Mouse (Mus musculus) intestine, embryonic 15.5 days (tissue): ENCODE measurements around the gene Hes2. TPM values are rescaled to one million over a fixed set of nuclear protein-coding genes. Genes with fewer than 3 reads are reported as not detected.

Experiments used
- ATAC-seq: fragments of 200-750 bp; cut with Nextera tagmentation; 2 replicates; pipeline ENCODE4 v1.8.0; 2017; ENCODE audit warnings: moderate TSS enrichment, moderate library complexity
- H3K27ac ChIP-seq: fragments of 300-500 bp; sonication (generic); 2 replicates; pipeline ENCODE4 v1.5.1; 2015; ENCODE audit warnings: mild to moderate bottlenecking, inconsistent platforms
- H3K27me3 ChIP-seq: fragments of 300-500 bp; sonication (generic); replicated peaks from 2 replicates; pipeline ENCODE4 v1.6.1; 2015; ENCODE audit warnings: inconsistent platforms
- H3K36me3 ChIP-seq: fragments of 300-500 bp; sonication (generic); 2 replicates; pipeline ENCODE4 v1.6.1; 2015; ENCODE audit warnings: inconsistent platforms
- H3K4me1 ChIP-seq: fragments of 300-500 bp; sonication (generic); replicated peaks from 2 replicates; pipeline ENCODE4 v1.6.1; 2015; ENCODE audit warnings: inconsistent platforms
- H3K4me2 ChIP-seq: fragments of 300-500 bp; sonication (generic); replicated peaks from 2 replicates; pipeline ENCODE4 v1.6.1; 2015; ENCODE audit warnings: mild to moderate bottlenecking, inconsistent platforms
- H3K4me3 ChIP-seq: fragments of 300-500 bp; sonication (generic); replicated peaks from 2 replicates; pipeline ENCODE4 v1.5.1; 2015; ENCODE audit warnings: inconsistent platforms
- H3K9ac ChIP-seq: fragments of 300-500 bp; sonication (generic); 2 replicates; pipeline ENCODE4 v1.6.1; 2015; ENCODE audit warnings: inconsistent platforms
- H3K9me3 ChIP-seq: fragments of 300-500 bp; sonication (generic); 2 replicates; pipeline ENCODE4 v1.6.1; 2016; ENCODE audit warnings: inconsistent platforms
- WGBS: fragments of 180-500 bp; shearing (Covaris S2); methylation state at CpG from one replicate; pipeline ENCODE4 v1.1.7; 2015; 5-methylcytosine and 5-hydroxymethylcytosine counted together
- polyA plus RNA-seq: library from polyadenylated mRNA; unstranded; fragments of >200 nt; fragmentation: Nextera tagmentation; extraction: Ambion mirVana; gene quantifications from 2 replicates; pipeline ENCODE4 v1.2.1, GENCODE M21; 2015

The Hes2 gene
- polyA plus RNA-seq, 1 experiment from 2014 or later = 0.30 TPM

GRCm38 (mm10) chr4:152185137-152185509, 26.5 kb downstream of the Hes2 start:
- ATAC-seq = peak; percentile 66
- peak overlapping the region; percentile 36 for H3K4me3 ChIP-seq
- no peaks in the 10 kb centered on the region for H3K36me3 ChIP-seq
- H3K9me3 ChIP-seq = no peaks in the 10 kb centered on the region
- no peak overlapping the region for H3K9ac ChIP-seq
- peaks cover 23% of the 10 kb centered on the region for H3K4me1 ChIP-seq
- WGBS = 1% methylated on average over 3 of the region's 3 CpGs
- H3K27me3 ChIP-seq = no peaks in the 10 kb centered on the region
- peak overlapping the region; percentile 94 for H3K27ac ChIP-seq
- peak overlapping the region; percentile 66 for H3K4me2 ChIP-seq

GRCm38 (mm10) chr4:152185510-152186204, 27.0 kb downstream of the Hes2 start:
- ATAC-seq = peak; percentile 81
- peak overlapping the region; percentile 36 for H3K4me3 ChIP-seq
- 3% methylated on average over 19 of the region's 19 CpGs for WGBS
- peaks cover 25% of the 10 kb centered on the region for H3K4me1 ChIP-seq
- H3K4me2 ChIP-seq = peak overlapping the region; percentile 66
- no peaks in the 10 kb centered on the region for H3K9me3 ChIP-seq
- H3K36me3 ChIP-seq = no peaks in the 10 kb centered on the region
- H3K27ac ChIP-seq = peak overlapping the region; percentile 94
- H3K9ac ChIP-seq = peak overlapping the region; percentile 35
- H3K27me3 ChIP-seq = no peaks in the 10 kb centered on the region

- no peaks in the 10 kb centered on the region for H3K36me3 ChIP-seq
- WGBS = 34% methylated on average over 14 of the region's 14 CpGs
- H3K27ac ChIP-seq = peak overlapping the region; percentile 94
- H3K9ac ChIP-seq = peak overlapping the region; percentile 35
- peak overlapping the region; percentile 36 for H3K4me3 ChIP-seq
- peak overlapping the region; percentile 66 for H3K4me2 ChIP-seq
- H3K4me1 ChIP-seq = peaks cover 28% of the 10 kb centered on the region
- H3K9me3 ChIP-seq = no peaks in the 10 kb centered on the region
- ATAC-seq = peak; percentile 7; the same call in 1 of the 2 replicates
- no peaks in the 10 kb centered on the region for H3K27me3 ChIP-seq
Observed at GRCm38 (mm10) chr4:152186205-152187082, 27.8 kb downstream of the Hes2 start.

GRCm38 (mm10) chr4:152187142-152187541, 28.5 kb downstream of the Hes2 start:
- 0 out of 2 replicates have a peak overlapping the region, but pooled peaks have one; percentile 12 for H3K9ac ChIP-seq
- no peak for ATAC-seq
- no peaks in the 10 kb centered on the region for H3K36me3 ChIP-seq
- peak overlapping the region; percentile 66 for H3K4me2 ChIP-seq
- H3K27ac ChIP-seq = 0 out of 2 replicates have a peak overlapping the region, but pooled peaks have one; percentile 94
- H3K27me3 ChIP-seq = no peaks in the 10 kb centered on the region
- no peak overlapping the region; the same call in 1 of the 2 replicates for H3K4me3 ChIP-seq
- H3K9me3 ChIP-seq = no peaks in the 10 kb centered on the region
- WGBS = 76% methylated on average over 9 of the region's 9 CpGs
- peaks cover 28% of the 10 kb centered on the region for H3K4me1 ChIP-seq

- H3K4me1 ChIP-seq = peaks cover 28% of the 10 kb centered on the region
- no peaks in the 10 kb centered on the region for H3K9me3 ChIP-seq
- no peak overlapping the region for H3K4me2 ChIP-seq
- no peaks in the 10 kb centered on the region for H3K36me3 ChIP-seq
- ATAC-seq = no peak
- H3K27me3 ChIP-seq = no peaks in the 10 kb centered on the region
- H3K27ac ChIP-seq = no peak overlapping the region
- no peak overlapping the region for H3K4me3 ChIP-seq
- no peak overlapping the region for H3K9ac ChIP-seq
- 93% methylated on average over 2 of the region's 2 CpGs for WGBS
Observed at GRCm38 (mm10) chr4:152188651-152189050, 30.0 kb downstream of the Hes2 start.

- H3K36me3 ChIP-seq = no peaks in the 10 kb centered on the region
- H3K4me2 ChIP-seq = no peak overlapping the region
- peaks cover 28% of the 10 kb centered on the region for H3K4me1 ChIP-seq
- no peak overlapping the region for H3K4me3 ChIP-seq
- no peaks in the 10 kb centered on the region for H3K27me3 ChIP-seq
- no peak overlapping the region for H3K27ac ChIP-seq
- H3K9ac ChIP-seq = no peak overlapping the region
- no peak for ATAC-seq
- no peaks in the 10 kb centered on the region for H3K9me3 ChIP-seq
- 85% methylated on average over 6 of the region's 6 CpGs for WGBS
Observed at GRCm38 (mm10) chr4:152189071-152189470, 30.4 kb downstream of the Hes2 start.

- WGBS = 86% methylated on average over 4 of the region's 4 CpGs
- Histone ChIP-seq H3K9me3 (no peaks in the 10 kb centered on the region), H3K9ac (no peak overlapping the region), H3K27ac (no peak overlapping the region), H3K27me3 (no peaks in the 10 kb centered on the region), H3K4me3 (no peak overlapping the region), H3K4me2 (no peak overlapping the region), H3K36me3 (no peaks in the 10 kb centered on the region), H3K4me1 (peaks cover 28% of the 10 kb centered on the region)
- no peak for ATAC-seq
Observed at GRCm38 (mm10) chr4:152189691-152190090, 31.0 kb downstream of the Hes2 start.

- no peak overlapping the region for H3K9ac ChIP-seq
- H3K9me3 ChIP-seq = no peaks in the 10 kb centered on the region
- no peak for ATAC-seq
- 72% methylated on average over 11 of the region's 11 CpGs for WGBS
- H3K4me3 ChIP-seq = no peak overlapping the region
- H3K4me1 ChIP-seq = peaks cover 24% of the 10 kb centered on the region
- no peaks in the 10 kb centered on the region for H3K36me3 ChIP-seq
- H3K27me3 ChIP-seq = no peaks in the 10 kb centered on the region
- H3K4me2 ChIP-seq = no peak overlapping the region
- H3K27ac ChIP-seq = peak overlapping the region; percentile 8; the same call in 1 of the 2 replicates
Observed at GRCm38 (mm10) chr4:152190096-152190653, 31.5 kb downstream of the Hes2 start.

GRCm38 (mm10) chr4:152190701-152191100, 32.0 kb downstream of the Hes2 start:
- H3K9me3 ChIP-seq = no peaks in the 10 kb centered on the region
- peak overlapping the region; percentile 8 for H3K27ac ChIP-seq
- 77% methylated on average over 5 of the region's 5 CpGs for WGBS
- H3K9ac ChIP-seq = no peak overlapping the region
- no peaks in the 10 kb centered on the region for H3K27me3 ChIP-seq
- H3K4me3 ChIP-seq = no peak overlapping the region
- no peak for ATAC-seq
- no peaks in the 10 kb centered on the region for H3K36me3 ChIP-seq
- no peak overlapping the region for H3K4me2 ChIP-seq
- H3K4me1 ChIP-seq = peaks cover 19% of the 10 kb centered on the region

- no peak overlapping the region for H3K4me2 ChIP-seq
- H3K9ac ChIP-seq = no peak overlapping the region
- no peak overlapping the region for H3K4me3 ChIP-seq
- no peaks in the 10 kb centered on the region for H3K9me3 ChIP-seq
- H3K27ac ChIP-seq = no peak overlapping the region
- H3K4me1 ChIP-seq = 0 out of 2 replicates have a peak, but pooled peaks cover 5% of the 10 kb centered on the region
- H3K36me3 ChIP-seq = no peaks in the 10 kb centered on the region
- H3K27me3 ChIP-seq = no peaks in the 10 kb centered on the region
- WGBS = 53% methylated on average over 4 of the region's 4 CpGs
- ATAC-seq = no peak
Observed at GRCm38 (mm10) chr4:152192569-152192968, 33.9 kb downstream of the Hes2 start.

GRCm38 (mm10) chr4:152194476-152195175, 36.0 kb downstream of the Hes2 start:
- no peaks in the 10 kb centered on the region for H3K9me3 ChIP-seq
- H3K4me1 ChIP-seq = 0 out of 2 replicates have a peak, but pooled peaks cover 5% of the 10 kb centered on the region
- H3K27me3 ChIP-seq = no peaks in the 10 kb centered on the region
- no peak for ATAC-seq
- 82% methylated on average over 3 of the region's 3 CpGs for WGBS
- H3K4me2 ChIP-seq = no peak overlapping the region
- H3K4me3 ChIP-seq = no peak overlapping the region
- no peak overlapping the region for H3K9ac ChIP-seq
- H3K27ac ChIP-seq = no peak overlapping the region
- H3K36me3 ChIP-seq = no peaks in the 10 kb centered on the region

- H3K9me3 ChIP-seq = no peaks in the 10 kb centered on the region
- no peak overlapping the region for H3K4me3 ChIP-seq
- H3K4me1 ChIP-seq = peaks cover 11% of the 10 kb centered on the region
- H3K4me2 ChIP-seq = no peak overlapping the region
- H3K27me3 ChIP-seq = no peaks in the 10 kb centered on the region
- no peak for ATAC-seq
- WGBS = 90% methylated on average over 9 of the region's 9 CpGs
- H3K27ac ChIP-seq = no peak overlapping the region
- H3K36me3 ChIP-seq = no peaks in the 10 kb centered on the region
- H3K9ac ChIP-seq = no peak overlapping the region
Observed at GRCm38 (mm10) chr4:152196276-152196675, 37.6 kb downstream of the Hes2 start.
